Mouse (Mus musculus): Measurements from ENCODE around the gene Scimp. TPM values are rescaled to one million over a fixed set of nuclear protein-coding genes. Genes with fewer than 3 reads are reported as not detected.

Scimp gene
- polyA plus RNA-seq (2012; rRNA removed) = 0.84 and 1.1 TPM in 2 replicates

GRCm38 (mm10) chr11:70812365-70812764, at the start of gene Scimp:
Gene Scimp (minus strand): TSS chr11:70812586.

DNA sequence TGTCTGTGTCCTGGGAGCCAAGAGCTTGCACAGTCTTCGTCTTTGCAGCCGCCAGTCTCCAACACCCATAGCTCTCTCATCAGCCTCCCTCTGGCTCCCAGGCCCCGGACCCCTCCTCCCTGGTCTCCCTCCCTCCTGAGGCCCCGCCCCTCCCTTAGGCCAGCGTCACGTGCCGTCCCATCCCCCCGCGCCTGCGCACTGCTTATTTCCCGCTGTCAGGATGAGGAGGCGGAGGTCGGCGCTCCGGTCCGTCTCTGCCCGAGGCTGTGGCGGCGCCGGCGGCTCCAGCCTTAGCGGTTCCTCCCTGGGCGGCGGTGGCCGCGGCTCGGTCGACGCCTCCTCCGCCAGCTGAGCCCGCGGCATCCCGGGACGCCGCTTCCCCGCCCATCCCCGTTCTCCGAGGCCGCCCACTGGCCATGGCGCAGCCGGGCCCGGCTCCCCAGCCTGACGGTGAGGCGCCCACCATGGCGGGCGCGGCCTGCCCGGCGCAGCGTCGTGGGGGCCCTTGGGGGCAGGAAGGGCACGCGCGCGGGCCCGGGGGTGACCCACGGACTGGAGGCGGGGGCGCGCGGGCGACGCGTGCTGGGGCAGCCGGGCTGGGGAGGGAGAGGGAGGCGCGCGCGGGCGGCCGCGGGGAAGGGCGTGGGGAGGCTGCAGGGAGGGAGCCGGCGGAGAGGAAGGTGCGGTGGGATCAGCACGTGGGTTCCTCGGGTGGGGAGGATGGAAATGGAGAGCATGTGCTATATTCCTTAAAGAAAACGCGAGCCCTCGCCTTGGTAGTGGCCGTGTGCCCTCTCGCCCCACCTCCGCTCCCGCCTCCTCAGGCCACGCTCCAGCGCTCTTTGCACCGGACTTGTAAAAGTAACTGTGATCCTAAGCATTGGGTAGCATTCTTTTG, 32.4 kb upstream of the Scimp start, which contains the start of gene Rabep1:
Rabep1 (plus strand) TSS at position 220 of the 898 bp plus-strand sequence.

DNA sequence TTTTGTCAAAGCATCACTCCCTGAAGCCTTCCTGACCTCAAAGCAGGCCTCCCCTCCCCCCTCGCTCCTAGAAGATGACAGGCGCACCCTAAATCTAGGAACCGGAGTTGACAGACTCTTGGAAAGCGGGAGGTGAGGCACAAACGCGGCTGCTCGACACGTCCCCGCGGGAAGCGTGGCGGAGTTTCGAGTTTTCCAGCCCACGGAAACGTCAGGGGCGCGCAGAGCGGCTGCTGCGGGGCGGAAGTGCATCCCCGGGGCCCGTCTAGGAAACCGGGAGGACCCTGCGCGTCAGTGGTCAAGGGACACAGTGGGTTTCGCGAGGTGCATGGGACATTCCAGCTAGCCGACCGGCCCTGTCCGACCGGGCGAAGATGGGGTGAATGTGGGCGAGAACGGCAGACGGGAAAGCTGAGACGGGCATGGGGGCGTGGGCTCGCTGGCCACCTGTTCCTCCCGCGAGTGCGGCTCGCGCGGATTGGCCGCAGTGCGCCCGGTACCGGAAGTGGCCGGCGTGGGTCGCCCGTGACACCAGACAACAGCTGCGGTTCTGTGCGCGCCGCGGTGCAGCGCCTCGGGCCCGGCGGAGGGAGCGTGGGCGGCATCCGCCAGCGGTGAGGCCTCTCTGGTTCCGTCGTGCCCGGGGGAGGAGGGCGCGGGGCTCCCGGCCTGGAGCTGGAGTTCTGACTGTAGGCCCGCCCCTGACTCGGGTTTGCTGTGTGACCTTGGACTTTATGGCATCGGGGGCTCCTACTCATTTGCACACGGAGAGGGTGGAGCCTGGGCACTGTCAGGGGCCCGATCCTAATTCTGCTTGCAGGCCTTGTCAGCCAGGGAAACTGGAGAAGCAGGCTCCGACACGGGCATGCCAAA, 48.2 kb downstream of the Scimp start, which contains the start of gene Zfp3:
Zfp3 (plus strand) TSS at position 274 of the 873 bp plus-strand sequence.

Other genes starting within 250 kb of the Scimp start
- gene Mink1, start 249.7 kb downstream of the Scimp start, polyA plus RNA-seq (2012; rRNA removed) = 16.6 and 23.7 TPM in 2 replicates
- not detected in 2 replicates for gene 4930544D05Rik, start 196.7 kb downstream of the Scimp start, polyA plus RNA-seq (2012; rRNA removed)
- 0.08 and 0.17 TPM in 2 replicates for gene Chrne, start 193.4 kb downstream of the Scimp start, polyA plus RNA-seq (2012; rRNA removed)
- 2.2 and 2.8 TPM in 2 replicates for gene Gp1ba, start 173.5 kb downstream of the Scimp start, polyA plus RNA-seq (2012; rRNA removed)
- gene Rnf167, start 165.4 kb downstream of the Scimp start, polyA plus RNA-seq (2012; rRNA removed) = 50.1 and 53.4 TPM in 2 replicates
- 72.3 and 79.7 TPM in 2 replicates for gene Slc25a11, start 165.1 kb downstream of the Scimp start, polyA plus RNA-seq (2012; rRNA removed)
- 372 and 387 TPM in 2 replicates for gene Pfn1, start 157.9 kb downstream of the Scimp start, polyA plus RNA-seq (2012; rRNA removed)
- gene Eno3, start 155.4 kb downstream of the Scimp start, polyA plus RNA-seq (2012; rRNA removed) = 4.5 and 4.8 TPM in 2 replicates
- 41.6 and 44.2 TPM in 2 replicates for gene Spag7, start 143.2 kb downstream of the Scimp start, polyA plus RNA-seq (2012; rRNA removed)
- gene Camta2, start 124.5 kb downstream of the Scimp start, polyA plus RNA-seq (2012; rRNA removed) = 3.3 and 4.2 TPM in 2 replicates
- gene Inca1, start 112.4 kb downstream of the Scimp start, polyA plus RNA-seq (2012; rRNA removed) = 2.8 and 2.9 TPM in 2 replicates
- 13.2 and 15.3 TPM in 2 replicates for gene Kif1c, start 112.0 kb downstream of the Scimp start, polyA plus RNA-seq (2012; rRNA removed)
- gene Zfp3, start 48.4 kb downstream of the Scimp start, polyA plus RNA-seq (2012; rRNA removed) = 1.1 TPM in 2 replicates
- 5.5 TPM in 2 replicates for gene Rabep1, start 32.2 kb upstream of the Scimp start, polyA plus RNA-seq (2012; rRNA removed)
- gene Nup88, start 157.4 kb upstream of the Scimp start, polyA plus RNA-seq (2012; rRNA removed) = 30.5 and 34.6 TPM in 2 replicates
- gene Rpain, start 157.6 kb upstream of the Scimp start, polyA plus RNA-seq (2012; rRNA removed) = 33.6 and 37.2 TPM in 2 replicates
- gene C1qbp, start 170.4 kb upstream of the Scimp start, polyA plus RNA-seq (2012; rRNA removed) = 78.4 and 85.4 TPM in 2 replicates
- 6.2 TPM in 2 replicates for gene Dhx33, start 191.9 kb upstream of the Scimp start, polyA plus RNA-seq (2012; rRNA removed)
- gene Mis12, start 207.0 kb upstream of the Scimp start, polyA plus RNA-seq (2012; rRNA removed) = 11.4 and 12.2 TPM in 2 replicates
- gene Derl2, start 207.3 kb upstream of the Scimp start, polyA plus RNA-seq (2012; rRNA removed) = 29.3 and 29.4 TPM in 2 replicates
- gene 6330403K07Rik, start 220.9 kb upstream of the Scimp start, polyA plus RNA-seq (2012; rRNA removed) = 0.60 and 0.93 TPM in 2 replicates

All from liver, embryonic 18 days (tissue).